Mouse (Mus musculus) cerebellum, adult 2 months (tissue): ENCODE results near the gene Atr.

Experiments
- CTCF ChIP-seq: fragments of 200-500 bp; IDR thresholded peaks from 2 replicates; pipeline ENCODE4 v1.5.1; 2011; ENCODE audit warnings: low read depth, mild to moderate bottlenecking, control low read depth, low read length, moderate library complexity, borderline replicate concordance; ENCODE audit not compliant: insufficient read depth
- POLR2A ChIP-seq: fragments of 200-500 bp; IDR thresholded peaks from 2 replicates; pipeline ENCODE4 v1.6.1; 2011; ENCODE audit warnings: low read length, control low read depth, borderline replicate concordance; ENCODE audit not compliant: insufficient read depth

GRCm38 (mm10) chr9:95857414-95858026, at the start of gene Atr:
- TF ChIP-seq CTCF, result no peak
- TF ChIP-seq POLR2A, result peak; percentile 44; the same call in 1 of the 2 replicates
